ENCODE assay signal across 9 mouse cellular contexts in the genomic region with DNA sequence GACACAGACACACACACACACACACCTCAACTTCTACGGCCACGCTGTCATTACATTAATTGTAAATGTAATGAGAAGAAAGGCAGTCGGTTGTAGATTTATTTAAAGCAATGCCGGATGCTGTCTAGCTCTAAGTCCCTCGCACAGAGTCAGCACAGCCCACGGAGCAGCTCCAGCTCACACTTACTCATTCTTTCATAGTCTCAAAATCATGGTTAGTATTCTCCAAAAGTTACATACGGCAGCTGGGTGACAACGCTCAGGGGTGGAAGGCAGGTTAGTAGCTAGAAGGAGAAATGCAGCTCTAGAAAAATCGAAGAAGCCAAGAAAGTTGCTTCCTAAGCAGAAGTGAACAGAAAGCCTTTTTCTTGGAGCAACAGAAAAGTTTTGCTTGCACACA.
DNase-seq lines count a peak whose midpoint lies in the region; ATAC-seq and TF ChIP-seq lines count a peak whose summit lies in the region.
"Had no signal": no experiment of that assay in that cellular context is flagged by ENCODE, and none has a peak within 500 bp of the region (broad histone marks: within the 10 kb centered on the region; RNA-seq: fewer than 3 reads in every experiment).

No protein-coding gene starts in this region.

- no peaks in the 10 kb centered on the region for H3K36me3 ChIP-seq in embryonic facial prominence, embryonic 11.5 days (replicated peaks; ENCODE audit: control insufficient read depth, insufficient read depth, low read depth, low read length)
- H3K36me3 ChIP-seq in hindbrain, embryonic 11.5 days (ENCODE audit: control insufficient read depth, insufficient read depth, low read length), result no peaks in the 10 kb centered on the region
- H3K36me3 ChIP-seq in midbrain, embryonic 16.5 days (ENCODE audit: control insufficient read depth, insufficient read depth, low read length), result no peaks in the 10 kb centered on the region

- peak overlapping the region; percentile 31 for H3K4me2 ChIP-seq in embryonic facial prominence, embryonic 11.5 days (ENCODE audit: low read depth, low read length)
- H3K4me2 ChIP-seq in hindbrain, embryonic 11.5 days (replicated peaks; ENCODE audit: low read depth, low read length), result peak overlapping the region; percentile 41
- H3K4me2 ChIP-seq in midbrain, embryonic 16.5 days (ENCODE audit: low read length), result peak overlapping the region; percentile 46

- no peak for ATAC-seq in embryonic facial prominence, embryonic 11.5 days (replicated peaks; ENCODE audit: insufficient number of reproducible peaks, low FRiP score, low TSS enrichment, low read depth)
- no peak for ATAC-seq in hindbrain, embryonic 11.5 days (ENCODE audit: low FRiP score)
- ATAC-seq in midbrain, embryonic 16.5 days, result no peak

- no peaks in the 10 kb centered on the region for H3K27me3 ChIP-seq in embryonic facial prominence, embryonic 11.5 days (ENCODE audit: control insufficient read depth, insufficient read depth, low read length)
- no peaks in the 10 kb centered on the region for H3K27me3 ChIP-seq in hindbrain, embryonic 11.5 days (ENCODE audit: control insufficient read depth, insufficient read depth, low read length)
- H3K27me3 ChIP-seq in midbrain, embryonic 16.5 days (ENCODE audit: control insufficient read depth, insufficient read depth, low read depth, low read length), result no peaks in the 10 kb centered on the region

- H3K27ac ChIP-seq in layer of hippocampus, adult 2 months, result peak overlapping the region; percentile 72
- H3K27ac ChIP-seq in embryonic facial prominence, embryonic 11.5 days (replicated peaks; ENCODE audit: low read depth, low read length), result peak overlapping the region; percentile 52; the same call in 1 of the 2 replicates
- H3K27ac ChIP-seq in hindbrain, embryonic 11.5 days (ENCODE audit: low read depth, low read length), result peak overlapping the region; percentile 72
- H3K27ac ChIP-seq in midbrain, embryonic 16.5 days (ENCODE audit: low read length), result peak overlapping the region; percentile 59; the same call in 1 of the 2 replicates

- no peak overlapping the region for H3K9ac ChIP-seq in embryonic facial prominence, embryonic 11.5 days (replicated peaks; ENCODE audit: low read length)
- peak overlapping the region; percentile 50 for H3K9ac ChIP-seq in hindbrain, embryonic 11.5 days (ENCODE audit: low read depth, low read length)
- peak overlapping the region; percentile 15; the same call in 1 of the 2 replicates for H3K9ac ChIP-seq in midbrain, embryonic 16.5 days (ENCODE audit: low read depth, low read length)

- peaks cover 6% of the 10 kb centered on the region for H3K4me1 ChIP-seq in embryonic facial prominence, embryonic 11.5 days (ENCODE audit: control insufficient read depth, insufficient read depth, low read length)
- peaks cover 16% of the 10 kb centered on the region for H3K4me1 ChIP-seq in hindbrain, embryonic 11.5 days (replicated peaks; ENCODE audit: control insufficient read depth, insufficient read depth, low read length)
- peaks cover 33% of the 10 kb centered on the region for H3K4me1 ChIP-seq in midbrain, embryonic 16.5 days (ENCODE audit: control insufficient read depth, insufficient read depth, low read length)

- no peaks in the 10 kb centered on the region for H3K9me3 ChIP-seq in embryonic facial prominence, embryonic 11.5 days (replicated peaks; ENCODE audit: control insufficient read depth, low read length)
- H3K9me3 ChIP-seq in hindbrain, embryonic 11.5 days (ENCODE audit: control insufficient read depth, low read length), result no peaks in the 10 kb centered on the region
- no peaks in the 10 kb centered on the region for H3K9me3 ChIP-seq in midbrain, embryonic 16.5 days (replicated peaks; ENCODE audit: control insufficient read depth, low read length, poor library complexity, severe bottlenecking)

- peak overlapping the region; percentile 25; the same call in 1 of the 2 replicates for H3K4me3 ChIP-seq in layer of hippocampus, adult 2 months
- peak overlapping the region; percentile 16 for H3K4me3 ChIP-seq in embryonic facial prominence, embryonic 11.5 days (ENCODE audit: low read depth, low read length)
- H3K4me3 ChIP-seq in hindbrain, embryonic 11.5 days (ENCODE audit: low read depth, low read length), result peak overlapping the region; percentile 32
- H3K4me3 ChIP-seq in midbrain, embryonic 16.5 days (ENCODE audit: low read depth, low read length), result peak overlapping the region; percentile 20

- TF ChIP-seq CTCF in layer of hippocampus, adult 2 months (conservative IDR thresholded peaks at IDR 0.05), result no peak

- DNase-seq in layer of hippocampus, adult 2 months (ENCODE audit: low spot score in 2 of 2), result peak in 1 of 2 experiments; percentile 26
- DNase-seq in layer of hippocampus, postnatal 14 days (ENCODE audit: low spot score in 2 of 2), result no peak
- DNase-seq in embryonic facial prominence, embryonic 11.5 days (ENCODE audit: low spot score), result no peak
- no peak for DNase-seq in hindbrain, embryonic 11.5 days (ENCODE audit: low spot score)
- no peak for DNase-seq in c-Kit-positive CD71-positive TER-119-positive erythroid progenitor cells, embryonic 14.5 days (ENCODE audit: low spot score)
- no peak for DNase-seq in ovary, postnatal 14 days (ENCODE audit: low spot score)
- no peak for DNase-seq in retina, postnatal 1 day
- DNase-seq: lung, postnatal 36 days had no signal

- WGBS in embryonic facial prominence, embryonic 11.5 days, result 50% methylated on average over 9 of the region's 9 CpGs
- WGBS in hindbrain, embryonic 11.5 days, result 48% methylated on average over 9 of the region's 9 CpGs
- 40% methylated on average over 9 of the region's 9 CpGs for WGBS in midbrain, embryonic 16.5 days
